Mouse (Mus musculus) Muller cell, postnatal 12 days (primary cell): Measurements from ENCODE around the gene Trim7.
"Not testable (repeated sequence)": the region's sequence is repeated elsewhere in the genome, so short reads cannot be mapped to it uniquely, and the experiment has no call there.

Source experiments
- DNase-seq: peaks from one replicate; pipeline ENCODE4 v3.0.0-alpha.2; 2015; ENCODE audit errors: inconsistent ontology term

The Trim7 gene

GRCm38 (mm10) chr11:48825979-48826751 is at the start of gene Trim7, which contains the start of gene Gm12184:
TSS of gene Trim7 (plus strand) at chr11:48826140.
TSS of gene Gm12184 (minus strand) at chr11:48826655.
- DNase-seq: not testable (repeated sequence)

DNA sequence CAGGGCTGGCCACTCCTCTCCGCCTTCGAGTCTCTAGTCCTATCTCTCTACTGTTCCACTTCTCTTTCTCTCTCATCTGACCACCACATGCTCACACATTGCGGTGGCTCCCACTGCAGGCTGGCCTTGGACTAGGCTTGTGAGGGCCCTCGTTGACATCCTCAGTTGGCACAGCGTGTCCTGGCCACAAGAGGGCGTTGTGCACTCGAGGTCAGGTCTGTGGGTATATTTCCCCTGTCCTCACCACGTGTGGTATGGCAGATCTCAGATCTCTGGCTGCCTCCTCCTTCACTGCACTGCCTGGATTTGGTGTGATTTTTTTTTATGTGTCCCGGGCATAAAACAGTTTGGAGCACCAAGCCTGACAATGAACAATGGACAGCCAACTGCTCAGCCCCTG is 49.3 kb upstream of the Trim7 start:
- DNase-seq: no peak

- DNase-seq: no peak
These were observed 48.6 kb upstream of the Trim7 start for GRCm38 (mm10) chr11:48777303-48777702.

DNA sequence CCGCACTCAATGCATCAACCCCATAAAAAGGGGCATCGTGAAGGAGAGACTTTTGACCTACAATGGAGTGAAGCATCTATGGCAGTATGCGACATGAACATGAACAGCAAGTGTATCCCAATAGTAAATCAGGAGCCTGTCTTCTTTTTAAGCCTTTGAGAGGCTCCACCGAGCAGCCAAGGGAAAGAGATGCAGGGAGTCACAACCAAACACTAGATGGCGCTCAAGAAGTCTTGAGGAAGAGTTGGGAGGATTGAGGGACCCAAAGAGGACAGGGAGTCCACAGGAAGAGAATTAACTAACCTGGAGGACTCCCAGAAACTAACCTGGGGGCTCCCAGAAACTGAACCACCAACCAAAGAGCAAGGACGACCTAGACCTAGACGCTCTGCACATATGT is 46.5 kb upstream of the Trim7 start:
- no peak for DNase-seq

GRCm38 (mm10) chr11:48782243-48782642 is 43.7 kb upstream of the Trim7 start:
- no peak for DNase-seq

GRCm38 (mm10) chr11:48787455-48788211 is 38.3 kb upstream of the Trim7 start:
- peak; percentile 27 for DNase-seq

DNA sequence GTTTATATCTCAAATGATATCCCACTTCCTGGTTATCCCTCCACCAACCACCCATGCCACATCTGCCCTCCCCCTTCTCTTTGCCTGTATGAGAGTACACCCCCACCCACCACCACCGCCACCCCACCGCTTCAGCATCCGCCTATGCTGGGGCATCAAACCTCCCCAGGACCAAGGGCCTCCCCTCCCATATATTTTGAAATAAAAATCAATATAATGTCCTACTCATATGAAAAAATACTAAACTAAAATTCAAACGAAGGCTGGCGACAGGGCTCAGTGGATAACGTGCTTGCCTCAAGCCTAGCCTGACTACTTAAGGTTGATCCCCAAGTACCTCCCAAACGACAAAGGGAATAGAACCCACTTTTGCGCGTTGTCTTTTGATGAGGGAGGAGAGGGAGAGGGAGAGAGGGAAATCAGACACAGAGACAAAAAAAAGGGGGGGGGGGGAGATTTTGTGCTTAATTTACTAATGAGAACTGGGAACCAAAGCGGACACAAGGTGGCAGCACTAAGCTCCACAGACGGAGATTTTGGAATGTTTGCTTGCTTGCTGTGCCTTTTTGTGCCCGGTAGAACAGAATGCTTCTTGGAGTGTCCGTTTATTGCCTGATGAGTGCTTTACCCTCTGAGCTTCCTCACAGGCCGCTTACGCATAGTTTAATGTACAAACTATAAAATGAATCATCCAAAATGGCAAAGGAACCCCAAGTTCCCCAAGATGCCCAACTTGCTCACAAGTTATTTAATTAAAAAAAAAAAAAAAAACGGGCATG is 37.4 kb upstream of the Trim7 start:
- DNase-seq: peak; percentile 82

GRCm38 (mm10) chr11:48789215-48789614 is 36.7 kb upstream of the Trim7 start:
- no peak for DNase-seq

- peak; percentile 83 for DNase-seq
These were observed 35.7 kb upstream of the Trim7 start for GRCm38 (mm10) chr11:48789973-48790823.

DNA sequence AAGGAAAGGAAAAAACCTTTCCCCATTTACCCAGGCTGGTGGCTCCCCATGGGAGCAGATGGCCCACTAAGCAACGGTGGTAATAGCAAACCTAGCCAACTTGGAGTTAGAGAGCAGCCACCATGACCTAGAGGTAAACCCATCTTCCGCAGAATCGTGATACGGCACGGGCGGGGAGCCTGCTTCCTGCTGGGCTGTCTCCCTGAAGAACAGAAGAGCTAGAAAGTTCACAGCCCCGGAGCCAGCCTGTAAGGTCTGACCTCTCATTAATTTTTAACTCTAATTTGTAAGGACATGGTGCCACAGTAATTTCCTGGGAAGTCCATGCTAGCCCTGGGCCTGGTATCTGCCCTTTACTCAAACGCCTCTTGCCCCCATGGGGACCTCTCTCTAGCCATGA is 35.0 kb upstream of the Trim7 start:
- no peak for DNase-seq

DNA sequence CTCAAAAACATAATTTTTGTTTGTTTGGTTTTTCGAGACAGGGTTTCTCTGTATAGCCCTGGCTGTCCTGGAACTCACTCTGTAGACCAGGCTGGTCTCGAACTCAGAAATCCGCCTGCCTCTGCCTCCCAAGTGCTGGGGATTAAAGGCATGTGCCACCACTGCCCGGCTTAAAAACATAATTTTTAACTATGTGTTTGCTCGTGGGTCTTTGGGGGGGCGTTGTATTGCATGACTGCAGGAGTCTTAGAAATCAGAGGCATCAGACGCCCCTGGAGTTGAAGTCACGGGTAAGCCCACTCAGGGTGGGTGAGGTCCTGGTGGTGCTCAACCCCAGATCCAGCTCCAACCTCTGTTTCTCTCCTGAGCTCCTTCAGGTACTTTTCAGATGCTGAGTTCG is 34.0 kb upstream of the Trim7 start:
- not testable (repeated sequence) for DNase-seq

DNA sequence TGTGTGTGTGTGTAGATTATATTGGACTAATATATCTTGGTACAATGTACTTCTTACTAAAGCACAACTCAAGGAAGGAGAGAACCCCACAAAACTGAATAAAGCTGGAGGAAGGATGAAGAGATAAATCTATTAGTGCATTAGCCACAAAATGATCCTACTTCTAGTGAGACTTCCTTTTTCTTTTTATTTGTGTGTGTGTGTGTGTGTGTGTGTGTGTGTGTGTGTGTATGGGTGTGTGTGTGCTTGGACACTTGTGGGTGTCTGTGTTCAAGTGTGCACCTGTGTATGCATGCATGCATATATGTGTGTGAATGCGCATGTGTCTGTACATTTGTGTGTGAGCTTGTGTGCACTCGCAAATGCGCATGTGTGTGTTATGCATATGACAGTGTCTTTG is 32.8 kb upstream of the Trim7 start:
- DNase-seq: no peak

DNA sequence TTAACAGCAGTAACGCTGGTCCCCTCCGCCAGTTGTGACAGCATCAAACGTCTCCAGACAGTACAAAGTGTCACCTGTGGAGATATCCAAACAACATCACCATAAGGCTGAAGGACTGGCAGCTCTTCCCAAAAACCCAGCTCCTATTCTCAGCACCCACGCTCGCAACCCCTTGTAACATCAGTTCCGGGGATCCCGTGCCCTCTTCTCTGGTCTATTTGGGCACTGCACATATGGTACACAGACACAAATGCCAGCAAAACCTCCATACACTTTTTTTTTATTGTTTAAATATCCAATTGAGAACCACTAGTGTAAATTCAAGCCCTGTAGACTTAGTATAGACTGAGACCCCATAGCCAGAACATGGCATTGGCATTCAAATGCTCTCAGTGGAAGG is 30.7 kb upstream of the Trim7 start:
- no peak for DNase-seq

- no peak for DNase-seq
These were observed 29.6 kb upstream of the Trim7 start for GRCm38 (mm10) chr11:48796290-48796689.

DNA sequence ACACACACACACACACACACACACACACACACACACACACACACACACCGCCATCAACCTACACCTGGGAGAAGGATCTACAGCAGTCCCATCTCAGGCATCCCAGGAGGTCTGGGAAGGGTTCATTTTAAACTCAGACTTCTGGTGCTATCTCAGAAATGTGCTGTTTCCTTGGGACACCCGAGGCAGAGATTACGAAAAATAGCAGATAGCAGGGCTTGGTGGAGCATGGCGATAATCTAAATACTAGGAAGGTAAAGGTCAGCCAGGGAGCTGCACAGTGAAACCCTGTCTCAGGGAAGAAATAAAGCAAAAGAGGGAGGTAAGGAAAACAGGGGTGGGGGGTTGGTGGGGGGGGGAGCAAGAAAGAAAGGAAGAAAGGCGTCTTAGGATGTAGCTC is 28.7 kb upstream of the Trim7 start:
- DNase-seq: no peak

GRCm38 (mm10) chr11:48798308-48798707 is 27.6 kb upstream of the Trim7 start:
- no peak for DNase-seq

DNA sequence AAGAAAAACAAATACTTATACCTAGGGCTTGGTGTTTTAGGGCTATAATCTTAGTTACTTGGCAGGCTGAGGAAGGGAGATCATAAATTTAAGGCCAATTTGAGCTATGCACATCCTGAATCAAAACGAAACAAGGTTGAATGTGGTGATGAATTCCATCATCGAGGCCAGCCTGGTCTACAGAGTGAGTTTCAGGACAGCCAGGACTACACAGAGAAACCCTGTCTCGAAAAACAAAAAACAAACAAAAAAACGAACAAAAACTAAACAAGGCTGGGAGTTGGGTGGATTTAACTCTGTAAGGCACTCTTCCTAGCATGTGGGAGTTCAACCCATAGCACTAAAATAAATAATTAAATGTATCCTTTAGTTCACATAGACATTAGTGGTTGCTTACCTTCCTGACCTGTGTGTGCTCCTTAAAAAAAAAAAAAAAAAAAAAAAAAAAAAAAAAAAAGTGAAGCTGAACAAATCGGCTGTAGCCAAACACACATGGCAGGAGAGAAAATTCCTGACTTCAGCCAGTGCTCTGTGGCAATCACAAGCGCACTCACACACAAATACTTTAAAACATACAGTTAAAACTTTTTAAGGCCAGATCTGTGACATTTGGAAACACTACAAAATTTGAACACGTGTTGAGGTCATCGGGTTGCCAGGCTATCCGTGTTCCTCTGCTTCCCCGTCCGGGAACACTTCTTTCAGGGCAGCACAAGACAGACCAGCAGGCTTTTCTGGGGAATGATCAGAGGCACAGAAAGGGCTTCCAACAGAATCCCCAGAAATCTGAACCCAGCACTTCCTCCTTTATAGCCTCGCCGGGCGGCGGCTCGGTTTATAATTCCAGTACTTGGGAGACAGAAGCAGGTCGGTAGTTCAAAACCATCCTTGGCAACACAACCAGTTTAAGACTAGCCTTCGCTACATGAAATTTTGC is 26.7 kb upstream of the Trim7 start:
- DNase-seq: peak; percentile 46

GRCm38 (mm10) chr11:48799921-48800701 is 25.8 kb upstream of the Trim7 start, which contains the start of gene Rack1:
TSS of gene Rack1 (plus strand) at chr11:48800332.
- DNase-seq: peak; percentile 85
